Mouse (Mus musculus) intestine, embryonic 16.5 days (tissue): ENCODE measurements at regions not wholly inside any gene's neighbourhood (a gene's known extent, or its start where the extent isn't known, plus 50 kb on each side); places are given as distances from the start of the nearest gene placed in this dataset.

Source experiments
- ATAC-seq: fragments of 200-750 bp; cut with Nextera tagmentation; 2 replicates; pipeline ENCODE4 v1.8.0; 2017; ENCODE audit warnings: moderate TSS enrichment, moderate library complexity
- H3K27ac ChIP-seq: fragments of 300-500 bp; sonication (generic); 2 replicates; pipeline ENCODE4 v1.5.1; 2014; ENCODE audit warnings: mild to moderate bottlenecking, low read length
- H3K27me3 ChIP-seq: fragments of 300-500 bp; sonication (generic); replicated peaks from 2 replicates; pipeline ENCODE4 v1.6.1; 2014; ENCODE audit warnings: low read length, control low read depth, mixed read lengths; ENCODE audit not compliant: control insufficient read depth, insufficient read depth
- H3K36me3 ChIP-seq: fragments of 300-500 bp; sonication (generic); 2 replicates; pipeline ENCODE4 v1.6.1; 2014; ENCODE audit warnings: low read length, control low read depth; ENCODE audit not compliant: control insufficient read depth, insufficient read depth
- H3K4me1 ChIP-seq: fragments of 300-500 bp; sonication (generic); 2 replicates; pipeline ENCODE4 v1.6.1; 2014; ENCODE audit warnings: low read length, control low read depth, mixed read lengths; ENCODE audit not compliant: control insufficient read depth, insufficient read depth
- H3K4me2 ChIP-seq: fragments of 300-500 bp; sonication (generic); 2 replicates; pipeline ENCODE4 v1.6.1; 2014; ENCODE audit warnings: low read depth, low read length, control low read depth
- H3K4me3 ChIP-seq: fragments of 300-500 bp; sonication (generic); 2 replicates; pipeline ENCODE4 v1.5.1; 2014; ENCODE audit warnings: mild to moderate bottlenecking, low read length
- H3K9ac ChIP-seq: fragments of 300-500 bp; sonication (generic); 2 replicates; pipeline ENCODE4 v1.6.1; 2014; ENCODE audit warnings: low read depth, low read length
- H3K9me3 ChIP-seq: fragments of 300-500 bp; sonication (generic); 2 replicates; pipeline ENCODE4 v1.6.1; 2016; ENCODE audit warnings: low read length, control low read depth; ENCODE audit not compliant: control insufficient read depth
- WGBS: fragments of 180-500 bp; shearing (Covaris S2); extraction: QIAGEN DNeasy Blood & Tissue Kit; methylation state at CpG from one replicate; pipeline ENCODE4 v1.1.7; 2014; 5-methylcytosine and 5-hydroxymethylcytosine counted together

DNA sequence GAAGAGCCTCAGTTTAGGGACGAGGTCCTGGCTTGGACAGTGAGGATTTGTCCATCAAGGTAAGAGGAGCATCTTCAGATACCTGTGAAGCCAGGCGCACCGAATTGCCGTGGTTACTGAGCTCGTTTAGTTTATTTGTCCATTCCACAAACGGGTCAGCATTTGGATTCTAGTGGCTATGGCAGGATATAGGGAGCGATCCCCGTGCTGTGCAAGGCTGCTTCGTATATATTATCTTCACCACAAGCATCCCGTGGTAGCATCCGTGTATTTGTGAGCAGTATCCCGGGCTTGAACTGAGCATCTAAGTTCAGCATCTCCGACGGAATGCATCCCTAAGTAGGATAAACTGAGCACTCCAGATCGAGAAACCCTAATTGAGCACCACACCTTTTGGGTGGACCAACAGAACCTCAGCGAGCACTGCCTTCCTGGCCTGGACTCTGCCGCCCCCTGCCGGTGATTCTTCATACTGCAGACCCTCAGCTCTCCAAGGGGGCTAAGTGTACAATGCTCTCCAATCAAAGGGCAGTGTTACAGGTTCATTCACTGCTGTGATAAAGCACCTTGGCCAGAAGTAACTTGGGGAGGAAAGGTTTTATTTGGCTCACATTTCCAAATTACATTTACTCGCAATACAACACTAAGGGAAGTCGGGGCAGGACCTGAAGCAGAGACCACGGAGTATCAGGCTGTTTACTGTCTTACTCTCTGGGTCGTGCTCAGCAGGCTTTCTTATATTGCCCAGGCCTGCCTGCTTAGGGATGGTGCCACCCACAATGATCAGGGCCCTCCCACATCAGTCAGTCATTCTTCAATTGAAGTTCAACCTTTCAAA is 68.6 kb downstream of the Gm11983 start:
- H3K27ac ChIP-seq: no peak overlapping the region
- no peak overlapping the region for H3K4me2 ChIP-seq
- no peaks in the 10 kb centered on the region for H3K9me3 ChIP-seq
- no peaks in the 10 kb centered on the region for H3K27me3 ChIP-seq
- no peak overlapping the region for H3K9ac ChIP-seq
- 47% methylated on average over 22 of the region's 22 CpGs for WGBS
- no peak overlapping the region for H3K4me3 ChIP-seq
- H3K36me3 ChIP-seq: no peaks in the 10 kb centered on the region
- peak; percentile 50; the same call in 1 of the 2 replicates for ATAC-seq
- H3K4me1 ChIP-seq: no peaks in the 10 kb centered on the region

DNA sequence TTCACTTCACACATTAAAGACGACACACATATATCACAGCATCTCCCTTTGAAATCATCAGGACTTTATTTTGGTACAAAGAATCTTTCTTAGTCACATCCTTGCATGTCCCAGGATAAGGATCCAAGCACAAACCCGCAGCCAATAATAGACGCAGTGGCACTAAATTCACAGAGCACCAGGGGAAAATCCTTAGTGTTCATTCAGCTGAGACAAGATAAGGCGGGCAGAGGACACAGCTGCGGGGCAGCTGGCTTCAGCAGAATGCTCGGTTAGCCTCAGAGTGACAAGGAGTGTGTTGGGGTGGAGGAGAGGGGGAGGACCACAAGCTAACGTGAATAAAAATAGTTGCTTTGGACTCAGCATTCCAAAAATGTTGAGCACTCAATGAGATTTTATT is 70.7 kb downstream of the Gm11983 start:
- Histone ChIP-seq H3K4me2 (no peak overlapping the region), H3K9me3 (no peaks in the 10 kb centered on the region), H3K27ac (no peak overlapping the region), H3K36me3 (no peaks in the 10 kb centered on the region), H3K4me1 (no peaks in the 10 kb centered on the region), H3K27me3 (no peaks in the 10 kb centered on the region), H3K4me3 (no peak overlapping the region), H3K9ac (no peak overlapping the region)
- no peak for ATAC-seq
- WGBS: 68% methylated on average over 7 of the region's 7 CpGs

DNA sequence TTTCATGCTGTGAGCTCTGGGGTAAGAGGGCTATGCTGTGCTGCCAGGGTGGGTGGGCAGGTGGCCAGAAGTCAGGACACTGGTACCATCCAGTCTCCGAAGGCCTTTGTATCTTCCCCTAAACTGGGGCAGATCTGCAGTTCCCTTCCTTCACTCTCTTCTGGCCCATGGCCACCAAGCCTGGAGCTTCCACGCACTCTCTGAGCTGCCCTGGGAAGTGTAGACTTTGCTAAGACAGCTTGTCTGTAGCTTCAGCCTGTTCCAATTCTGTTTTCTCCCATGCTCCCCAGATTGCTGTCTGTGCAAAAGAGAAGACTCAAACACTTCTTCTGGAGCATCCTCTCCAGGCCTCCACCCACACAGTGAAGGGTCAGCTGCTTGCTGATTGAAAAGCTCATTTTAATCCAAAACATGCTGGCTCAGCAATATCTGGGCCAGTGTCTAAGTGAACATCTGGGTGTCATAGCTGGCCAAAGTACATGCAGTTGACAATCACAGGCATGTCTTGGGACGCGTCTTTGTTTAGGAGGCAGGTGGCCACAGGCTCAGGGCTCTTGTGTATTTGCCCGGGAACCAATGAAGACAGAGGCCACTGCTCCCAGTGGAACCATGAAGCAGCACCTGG is 72.0 kb downstream of the Gm11983 start:
- 85% methylated on average over 5 of the region's 5 CpGs for WGBS
- no peak for ATAC-seq

DNA sequence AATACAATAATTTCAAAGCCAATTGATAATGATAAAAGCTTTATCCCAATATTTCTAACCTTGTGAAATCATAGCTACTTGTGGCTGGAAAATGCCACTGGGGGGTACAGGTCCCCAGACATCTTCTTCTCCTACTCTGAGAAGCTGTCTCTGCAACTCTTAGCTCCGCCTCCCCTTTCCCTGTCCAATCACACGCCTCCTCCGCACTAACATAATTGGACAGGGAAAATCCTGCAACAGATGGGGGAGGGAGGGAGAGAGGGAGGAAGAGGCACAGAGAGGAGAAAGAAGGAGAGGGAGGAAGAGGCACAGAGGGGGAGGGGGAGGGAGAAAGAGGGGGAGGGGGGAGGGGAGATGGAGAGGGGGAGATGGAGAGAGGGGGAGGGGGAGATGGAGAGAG is 73.3 kb downstream of the Gm11983 start:
- H3K4me1 ChIP-seq: no peaks in the 10 kb centered on the region
- H3K9ac ChIP-seq: no peak overlapping the region
- H3K27me3 ChIP-seq: no peaks in the 10 kb centered on the region
- H3K4me3 ChIP-seq: no peak overlapping the region
- 88% methylated on average over 3 of the region's 3 CpGs for WGBS
- no peaks in the 10 kb centered on the region for H3K36me3 ChIP-seq
- H3K9me3 ChIP-seq: no peaks in the 10 kb centered on the region
- H3K4me2 ChIP-seq: no peak overlapping the region
- no peak overlapping the region for H3K27ac ChIP-seq
- no peak for ATAC-seq

More for the DNA sequence above, 72.0 kb downstream of the Gm11983 start:
- Histone ChIP-seq H3K4me1 (no peaks in the 10 kb centered on the region), H3K4me3 (no peak overlapping the region), H3K27ac (no peak overlapping the region), H3K9ac (no peak overlapping the region), H3K27me3 (no peaks in the 10 kb centered on the region), H3K4me2 (no peak overlapping the region), H3K9me3 (no peaks in the 10 kb centered on the region), H3K36me3 (no peaks in the 10 kb centered on the region)

DNA sequence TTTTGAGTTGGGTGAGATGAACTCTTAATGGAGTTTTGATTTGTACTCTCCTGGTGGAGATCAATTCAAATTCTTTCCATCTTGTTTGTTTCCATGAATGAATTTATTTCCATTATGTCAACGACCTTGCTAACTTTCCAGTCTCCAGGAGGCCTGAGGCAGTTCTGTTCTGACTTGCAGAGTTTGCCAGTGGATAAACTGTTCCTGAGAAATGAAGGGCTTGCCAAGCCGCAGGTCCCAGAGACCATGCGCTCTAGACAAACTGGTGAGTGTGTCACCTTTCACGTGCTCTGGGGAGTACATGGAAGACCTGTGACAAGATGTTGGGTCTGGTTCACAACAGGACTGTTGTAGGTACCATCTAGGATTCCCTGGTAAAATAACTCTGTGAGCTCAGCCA is 74.5 kb downstream of the Gm11983 start:
- H3K4me2 ChIP-seq: no peak overlapping the region
- WGBS: 76% methylated on average over 4 of the region's 4 CpGs
- H3K9me3 ChIP-seq: no peaks in the 10 kb centered on the region
- H3K27ac ChIP-seq: no peak overlapping the region
- no peaks in the 10 kb centered on the region for H3K27me3 ChIP-seq
- no peaks in the 10 kb centered on the region for H3K36me3 ChIP-seq
- H3K4me3 ChIP-seq: no peak overlapping the region
- H3K4me1 ChIP-seq: no peaks in the 10 kb centered on the region
- no peak for ATAC-seq
- no peak overlapping the region for H3K9ac ChIP-seq

DNA sequence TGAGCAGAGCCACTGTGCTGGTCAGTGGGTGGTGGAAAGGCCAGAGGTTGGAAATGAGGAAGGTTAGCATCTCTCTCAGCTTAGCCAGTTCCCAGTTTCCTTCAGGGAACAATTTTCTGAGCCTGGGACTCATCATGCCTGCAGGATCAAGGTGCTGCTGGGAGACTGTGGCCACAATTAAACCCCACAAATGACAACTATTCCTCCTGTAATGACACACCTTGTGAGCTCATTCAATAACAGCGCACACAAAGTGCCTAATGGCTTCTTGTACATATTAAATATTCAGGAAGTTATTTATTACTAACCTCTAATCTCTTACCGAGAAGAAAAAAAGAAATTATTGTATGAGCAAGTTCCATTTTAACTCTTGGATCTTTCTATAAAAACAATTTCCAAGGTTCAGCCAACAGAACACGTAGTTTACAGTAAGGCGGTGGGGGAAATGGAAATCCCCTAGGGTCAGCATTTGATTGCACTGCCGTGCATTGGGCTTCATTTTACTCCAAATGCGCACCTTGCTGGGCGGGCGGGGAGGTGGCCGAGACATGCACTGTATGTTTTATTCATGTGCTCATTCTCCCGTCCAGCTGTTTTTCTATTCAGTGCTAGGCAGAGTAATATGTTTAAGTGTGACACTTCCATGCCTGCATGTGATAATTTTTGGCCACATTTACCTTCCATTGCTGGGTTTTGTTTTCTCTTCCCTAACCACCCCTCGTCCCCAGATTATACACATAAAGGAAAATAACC is 75.4 kb downstream of the Gm11983 start:
- no peak overlapping the region for H3K4me3 ChIP-seq
- H3K4me1 ChIP-seq: no peaks in the 10 kb centered on the region
- H3K9ac ChIP-seq: no peak overlapping the region
- no peaks in the 10 kb centered on the region for H3K9me3 ChIP-seq
- no peak overlapping the region for H3K4me2 ChIP-seq
- H3K27ac ChIP-seq: no peak overlapping the region
- ATAC-seq: no peak
- no peaks in the 10 kb centered on the region for H3K27me3 ChIP-seq
- WGBS: 74% methylated on average over 11 of the region's 11 CpGs
- H3K36me3 ChIP-seq: no peaks in the 10 kb centered on the region

DNA sequence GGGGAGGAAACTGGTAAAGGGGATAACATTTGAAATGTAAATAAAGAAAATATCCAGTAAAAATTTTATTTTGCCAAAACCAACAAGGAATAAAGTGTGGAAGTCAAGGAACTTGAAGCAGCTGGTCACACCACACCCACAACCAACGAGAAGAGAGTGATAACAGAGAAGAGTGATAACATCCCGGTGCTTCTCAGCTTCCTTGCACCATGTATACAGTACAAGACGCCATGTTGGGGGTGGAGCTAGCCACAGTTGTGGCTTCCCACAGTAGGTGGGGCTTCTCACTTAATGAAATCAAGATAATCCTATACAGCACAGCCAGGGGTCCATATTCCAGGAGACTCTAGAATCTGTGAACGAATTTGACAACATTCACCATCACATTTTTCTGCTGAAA is 77.9 kb downstream of the Gm11983 start:
- 80% methylated on average over 4 of the region's 4 CpGs for WGBS

DNA sequence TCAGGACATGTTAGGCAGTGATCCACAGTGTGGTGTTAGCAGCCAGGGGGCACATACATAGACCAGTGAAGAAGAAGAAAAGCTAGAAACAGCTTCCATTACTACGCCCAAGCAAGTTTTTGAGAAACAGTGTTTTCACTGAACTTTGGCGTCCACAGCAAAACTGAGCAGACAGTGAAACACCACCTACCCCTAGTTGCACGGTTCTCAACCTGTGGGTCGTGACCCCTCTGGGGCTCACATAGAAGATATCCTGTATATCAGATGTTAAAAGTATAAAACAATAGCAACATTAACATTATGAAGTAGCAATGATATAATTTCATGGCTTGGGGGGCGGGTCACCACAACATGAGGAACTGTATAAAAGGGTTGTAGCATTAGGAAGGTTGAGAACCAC is 81.1 kb downstream of the Ramp3 start:
- H3K27me3 ChIP-seq: no peaks in the 10 kb centered on the region
- H3K9ac ChIP-seq: no peak overlapping the region
- 93% methylated on average over 5 of the region's 5 CpGs for WGBS
- H3K4me1 ChIP-seq: no peaks in the 10 kb centered on the region
- H3K9me3 ChIP-seq: no peaks in the 10 kb centered on the region
- H3K4me3 ChIP-seq: no peak overlapping the region
- no peak for ATAC-seq
- no peaks in the 10 kb centered on the region for H3K36me3 ChIP-seq
- H3K27ac ChIP-seq: no peak overlapping the region
- no peak overlapping the region for H3K4me2 ChIP-seq

More for the DNA sequence above, 77.9 kb downstream of the Gm11983 start:
- Histone ChIP-seq H3K4me1 (no peaks in the 10 kb centered on the region), H3K4me2 (no peak overlapping the region), H3K4me3 (no peak overlapping the region), H3K9ac (no peak overlapping the region), H3K27me3 (no peaks in the 10 kb centered on the region), H3K27ac (no peak overlapping the region), H3K36me3 (no peaks in the 10 kb centered on the region), H3K9me3 (no peaks in the 10 kb centered on the region)
- ATAC-seq: no peak

DNA sequence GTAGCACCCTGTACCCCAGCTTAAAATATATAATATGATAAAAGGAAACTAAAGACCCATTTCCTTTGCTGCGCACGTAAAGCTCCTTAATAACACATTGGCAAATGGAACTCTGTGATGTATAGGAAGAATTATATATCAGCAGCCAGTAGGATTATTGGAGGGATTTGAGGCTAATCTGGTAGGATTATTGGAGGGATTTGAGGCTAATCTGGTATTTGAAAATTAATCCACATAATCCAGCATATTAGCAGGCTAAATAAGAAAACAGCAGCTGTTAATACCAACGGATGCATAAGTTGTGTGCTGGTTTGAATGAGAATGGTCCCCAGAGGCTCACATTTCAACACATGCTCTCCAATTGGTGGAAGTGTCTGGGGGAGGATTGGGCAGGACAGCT is 80.3 kb downstream of the Ramp3 start:
- Histone ChIP-seq H3K4me1 (no peaks in the 10 kb centered on the region), H3K27ac (no peak overlapping the region), H3K4me2 (no peak overlapping the region), H3K9me3 (no peaks in the 10 kb centered on the region), H3K4me3 (no peak overlapping the region), H3K9ac (no peak overlapping the region), H3K36me3 (no peaks in the 10 kb centered on the region), H3K27me3 (no peaks in the 10 kb centered on the region)
- no peak for ATAC-seq
- 83% methylated on average over 3 of the region's 3 CpGs for WGBS
